Mouse (Mus musculus): ENCODE results near the gene Rasgrp4.

- no peak for TF ChIP-seq ZC3H11A (IDR thresholded peaks at IDR 0.05; ENCODE audit: borderline replicate concordance, low read depth, low read length)
- TF ChIP-seq ZNF384 (IDR thresholded peaks at IDR 0.05; ENCODE audit: low read depth, low read length) = no peak
- TF ChIP-seq MAFK (IDR thresholded peaks at IDR 0.05; ENCODE audit: insufficient read depth, low read depth, low read length) = no peak
- TF ChIP-seq HCFC1 (IDR thresholded peaks at IDR 0.05; ENCODE audit: borderline replicate concordance, insufficient read depth, low read length) = no peak
Measured at GRCm38 (mm10) chr7:29124970-29125369, 9.7 kb upstream of the Rasgrp4 start, which contains the start of gene Ryr1.
